Mouse (Mus musculus) c-Kit-positive CD71-negative TER-119-negative erythroid progenitor cells, embryonic 14.5 days (primary cell): ENCODE data around the gene Arvcf.

Experiments used
- DNase-seq: peaks from one replicate; pipeline ENCODE4 v3.0.0-alpha.2; 2013; ENCODE audit warnings: low read depth

The Arvcf gene

DNA sequence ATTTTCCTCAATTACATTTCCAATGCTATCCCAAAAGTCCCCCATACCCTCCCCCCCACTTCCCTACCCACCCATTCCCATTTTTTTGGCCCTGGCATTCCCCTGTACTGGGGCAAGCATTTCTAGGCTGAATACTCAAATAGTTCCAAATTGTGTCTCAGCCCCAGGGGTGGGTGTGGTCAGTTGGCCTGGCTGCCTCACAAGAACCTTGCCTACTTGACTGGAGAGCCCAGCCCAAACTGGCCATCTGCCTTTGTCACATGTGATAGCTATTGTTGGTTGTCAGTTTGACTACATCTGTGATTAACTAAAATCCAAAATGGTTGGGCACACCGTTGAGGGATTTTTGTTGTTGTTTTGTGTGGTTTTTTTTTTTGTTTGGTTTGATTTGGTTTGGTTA, 9.0 kb downstream of the Arvcf start:
- DNase-seq = no peak

DNA sequence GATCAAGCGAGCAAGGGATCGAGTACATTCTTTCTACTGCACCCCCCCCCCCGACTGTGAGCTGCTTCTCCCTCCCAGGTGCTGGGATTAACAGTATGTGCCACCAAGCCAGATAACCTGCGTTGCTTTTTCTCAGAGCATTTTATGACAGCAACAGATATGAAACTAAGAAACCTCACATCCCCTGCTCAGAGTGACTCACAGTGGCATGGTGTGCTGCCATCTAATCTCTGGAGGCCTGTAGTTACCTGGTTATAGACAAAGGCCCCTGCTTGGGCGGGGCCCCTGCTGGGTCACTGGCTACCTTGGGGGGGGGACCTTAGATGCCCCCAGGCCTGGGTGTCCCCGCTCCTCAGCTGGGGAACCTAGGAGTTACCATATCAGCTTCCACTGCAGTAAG, 10.0 kb downstream of the Arvcf start:
- no peak for DNase-seq

DNA sequence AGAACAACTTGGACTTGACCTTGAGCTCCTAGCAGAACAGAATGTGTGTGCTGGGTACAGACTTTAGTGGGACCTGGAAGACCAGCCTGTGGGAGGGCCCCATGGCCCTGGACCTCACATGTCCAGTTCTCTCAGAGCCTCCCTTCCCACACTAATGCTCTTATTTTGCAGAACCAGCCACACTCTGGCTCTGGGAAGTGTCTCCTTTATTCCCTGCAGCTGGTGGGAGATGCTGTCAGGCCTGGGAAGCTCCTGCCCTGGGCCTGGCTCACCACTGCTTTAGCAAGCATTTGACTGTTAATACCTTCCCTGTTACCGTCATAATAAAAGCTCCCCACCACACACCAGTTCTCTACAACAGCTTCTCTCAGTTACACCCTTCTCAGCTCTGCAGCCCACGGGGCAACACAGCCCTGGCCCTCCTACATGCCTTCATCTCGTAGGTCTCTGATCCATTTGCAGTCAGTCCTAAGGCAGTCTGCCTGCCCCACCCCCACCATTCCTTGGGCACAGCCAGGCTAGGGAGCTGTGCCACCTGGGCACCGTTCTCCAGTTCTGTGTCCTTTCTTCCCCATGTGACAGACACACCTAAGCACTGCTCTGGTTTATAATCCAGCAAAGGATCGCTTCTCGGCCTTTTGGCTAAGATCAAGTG, 12.3 kb downstream of the Arvcf start:
- DNase-seq = no peak

DNA sequence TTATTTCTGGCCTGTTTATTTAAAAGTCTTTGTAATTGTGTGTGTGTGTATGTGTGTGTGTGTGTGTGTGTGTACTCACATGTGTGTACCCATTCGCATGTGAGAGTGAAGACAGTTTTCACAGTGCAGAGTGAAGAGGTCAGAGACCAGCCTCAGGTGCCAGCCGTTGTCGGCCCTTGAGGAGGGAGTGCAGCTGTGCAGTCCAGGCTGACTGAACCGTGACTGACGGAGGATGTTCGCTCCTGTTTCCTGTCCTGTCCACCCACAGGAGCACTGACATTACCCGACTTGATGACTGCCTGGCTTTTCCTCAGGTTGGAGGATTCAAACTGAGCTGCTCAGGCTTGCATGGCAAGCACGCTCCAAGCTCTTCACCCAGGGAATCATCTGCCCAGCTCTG, 15.0 kb downstream of the Arvcf start:
- no peak for DNase-seq

DNA sequence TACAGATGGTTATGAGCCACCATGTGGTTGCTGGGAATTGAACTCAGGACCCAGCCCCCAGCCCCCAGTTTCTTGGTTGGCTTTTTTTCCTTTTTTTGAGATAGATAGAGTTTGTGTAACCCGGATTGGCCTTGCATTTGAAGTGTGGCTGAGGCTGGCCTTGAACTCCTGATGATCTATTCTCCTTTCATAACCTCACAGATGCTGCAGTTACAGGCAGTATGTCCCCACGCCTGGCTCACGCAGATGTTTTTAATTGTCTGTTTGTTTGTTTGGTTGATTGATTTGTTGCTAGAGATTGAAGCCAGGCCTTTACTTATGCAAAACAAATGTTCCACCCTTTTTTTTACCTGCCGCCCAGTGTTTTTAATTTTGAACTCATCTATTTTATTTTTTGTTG, 18.9 kb downstream of the Arvcf start:
- no peak for DNase-seq

DNA sequence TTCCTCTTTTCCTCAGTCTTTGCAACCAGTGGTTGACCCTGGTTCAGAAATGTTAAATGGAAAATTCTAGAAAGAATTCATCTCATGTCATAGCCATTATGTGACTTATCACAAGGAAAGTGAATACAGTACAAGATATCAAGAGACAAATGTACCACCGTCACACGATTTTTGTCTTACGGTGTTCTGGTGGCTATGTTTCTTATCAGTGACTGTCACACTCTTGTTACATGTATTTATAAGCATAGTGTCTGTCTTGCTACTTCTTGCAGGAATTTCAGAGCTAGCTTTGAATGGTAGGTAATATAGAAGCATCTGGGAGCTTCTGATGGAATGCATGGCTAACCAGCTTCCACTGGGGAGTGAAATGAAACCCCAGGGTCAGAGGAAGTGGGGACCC, 22.2 kb downstream of the Arvcf start:
- DNase-seq = no peak

DNA sequence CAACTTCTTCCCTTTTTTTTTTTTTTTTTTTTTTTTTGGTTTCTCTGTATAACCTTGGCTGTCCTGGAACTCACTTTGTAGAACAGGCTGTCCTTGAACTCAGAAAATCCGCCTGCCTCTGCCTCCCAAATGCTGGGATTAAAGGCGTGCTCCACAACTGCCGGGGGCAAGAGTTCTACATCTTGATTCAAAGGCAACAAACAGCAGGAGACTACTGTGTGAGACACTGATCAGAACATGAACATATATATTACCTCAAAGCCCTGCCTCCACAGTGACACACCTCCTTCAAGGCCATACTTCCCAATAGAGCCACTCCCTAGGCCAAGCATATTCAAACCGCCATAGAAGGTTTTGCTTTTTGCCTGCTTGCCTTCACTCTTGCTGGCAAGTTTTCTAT, 25.6 kb downstream of the Arvcf start:
- DNase-seq = no peak

DNA sequence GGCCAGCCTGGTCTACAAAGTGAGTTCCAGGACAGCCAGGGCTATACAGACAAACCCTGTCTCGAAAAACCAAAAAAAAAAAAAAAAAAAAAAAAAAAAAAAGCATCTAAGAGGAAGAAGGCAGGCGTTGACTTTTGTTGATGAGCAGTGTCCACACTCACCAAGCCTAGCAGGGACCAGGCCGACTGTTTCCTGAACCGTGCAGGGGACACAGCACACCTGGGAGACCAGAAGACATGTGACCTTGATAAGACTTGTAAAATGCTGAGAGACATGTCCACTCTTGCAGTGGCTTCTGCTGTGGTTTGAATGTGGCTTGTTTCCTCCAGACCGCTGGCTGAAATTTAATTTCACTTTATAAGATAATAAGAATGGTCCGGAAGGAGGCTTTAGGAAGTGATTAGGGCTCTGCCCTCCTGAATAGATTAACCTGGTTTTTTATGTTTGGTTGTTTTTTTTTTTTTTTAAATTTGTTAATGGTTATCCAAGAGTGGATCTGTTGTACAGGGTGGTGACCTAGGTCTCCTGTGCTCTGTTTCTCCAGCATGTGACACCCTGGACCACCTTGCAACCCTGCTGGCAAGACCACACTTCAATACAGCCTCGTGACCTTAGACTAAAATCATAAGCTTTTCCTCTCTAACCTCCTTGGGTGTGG, 28.4 kb downstream of the Arvcf start:
- no peak for DNase-seq

DNA sequence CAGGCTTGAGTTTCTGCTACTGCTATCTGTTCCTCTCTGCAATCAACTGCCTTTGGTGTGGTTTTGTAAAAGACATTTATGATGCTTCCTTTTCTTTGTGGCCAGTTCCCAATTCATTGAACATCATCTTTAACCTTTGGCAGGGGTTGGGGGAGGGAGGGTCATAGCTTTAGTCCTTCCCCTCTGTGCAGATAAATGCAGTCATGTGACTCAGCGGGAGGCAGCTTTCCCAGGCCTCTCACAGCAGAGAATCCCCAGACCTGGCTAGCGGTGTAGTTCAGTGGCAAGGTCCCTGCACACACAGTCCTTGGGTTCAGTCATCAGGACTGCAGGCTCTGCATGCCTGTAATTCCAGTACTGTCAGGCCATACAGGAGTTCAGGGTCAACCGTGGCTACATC, 29.2 kb downstream of the Arvcf start:
- DNase-seq = no peak

DNA sequence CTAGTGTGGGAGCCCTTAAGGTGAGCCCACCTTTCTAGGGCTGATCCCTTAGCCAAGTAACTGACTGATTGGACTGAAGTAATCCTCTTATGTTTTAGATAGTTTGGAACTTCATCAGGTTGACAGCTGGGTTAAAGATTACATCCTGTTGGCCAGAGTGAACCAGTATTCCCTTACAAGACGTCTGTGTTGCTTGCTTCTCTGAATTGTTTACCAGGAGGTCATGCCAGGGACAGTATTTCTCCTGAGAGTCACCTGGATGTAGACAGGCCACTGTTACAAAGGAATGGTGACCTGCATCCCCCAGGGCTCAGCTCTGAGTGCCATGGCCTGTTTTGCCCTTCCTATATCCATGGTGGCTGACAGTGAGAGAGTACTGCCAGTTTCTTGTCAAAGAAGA, 30.5 kb downstream of the Arvcf start:
- no peak for DNase-seq

DNA sequence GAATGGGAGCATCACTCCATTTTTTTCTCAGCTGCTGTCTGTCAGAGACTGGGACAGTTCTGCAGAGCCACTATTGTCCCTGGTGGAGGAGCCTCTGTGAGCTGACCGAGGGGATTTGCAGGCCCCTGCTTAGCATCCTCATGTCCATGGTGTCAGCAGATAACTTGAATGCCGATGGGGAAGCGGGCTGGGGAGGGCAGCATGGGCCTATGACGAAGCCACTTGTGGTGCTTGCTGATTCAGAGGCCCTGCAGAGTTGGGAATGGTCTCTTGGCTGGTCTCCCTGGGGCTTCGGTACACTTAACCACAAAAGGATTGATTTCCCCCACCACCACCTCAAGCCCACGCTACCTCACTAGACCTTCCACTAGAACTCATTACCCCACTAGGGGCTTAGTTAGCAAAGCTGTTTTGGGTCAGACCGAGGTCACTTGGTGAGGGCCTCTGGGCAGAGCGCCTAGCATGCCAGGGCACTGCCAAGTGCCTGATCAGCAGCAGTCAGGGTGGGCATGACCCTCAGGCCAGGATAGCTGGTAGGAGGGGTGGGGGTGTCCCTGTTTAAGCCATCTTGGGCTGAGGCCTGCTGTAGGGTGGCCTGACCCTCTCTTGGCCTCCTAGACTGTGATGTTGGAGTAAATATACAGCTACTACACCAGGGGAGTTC, 31.5 kb downstream of the Arvcf start:
- no peak for DNase-seq

DNA sequence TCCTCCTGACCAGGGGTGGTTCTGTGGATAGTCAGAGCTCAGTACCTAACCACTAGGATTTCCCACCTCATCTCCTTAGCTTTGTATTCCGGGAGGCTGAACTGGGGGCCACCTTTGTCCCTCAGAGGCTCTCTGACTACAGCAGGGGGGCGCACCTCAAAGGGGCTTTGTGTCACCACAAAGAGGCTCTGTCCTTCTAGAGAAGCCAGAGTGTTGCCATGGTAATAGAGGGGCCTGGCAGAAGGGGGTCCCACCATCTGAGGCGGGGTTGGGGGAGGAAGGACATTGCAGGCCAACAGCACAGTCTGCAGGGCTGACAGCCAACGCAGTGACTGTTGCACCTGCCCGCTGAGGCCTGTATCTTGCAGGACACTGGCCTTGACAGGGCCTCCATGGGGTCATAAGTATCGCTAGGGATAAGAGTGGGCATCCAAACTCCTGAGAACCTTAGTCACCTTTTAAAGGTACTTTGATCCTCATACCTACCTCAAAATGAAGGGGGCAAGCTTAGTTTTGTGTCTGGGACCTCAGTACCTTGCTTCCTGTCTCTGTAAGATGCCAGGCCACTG, 32.6 kb downstream of the Arvcf start:
- no peak for DNase-seq

DNA sequence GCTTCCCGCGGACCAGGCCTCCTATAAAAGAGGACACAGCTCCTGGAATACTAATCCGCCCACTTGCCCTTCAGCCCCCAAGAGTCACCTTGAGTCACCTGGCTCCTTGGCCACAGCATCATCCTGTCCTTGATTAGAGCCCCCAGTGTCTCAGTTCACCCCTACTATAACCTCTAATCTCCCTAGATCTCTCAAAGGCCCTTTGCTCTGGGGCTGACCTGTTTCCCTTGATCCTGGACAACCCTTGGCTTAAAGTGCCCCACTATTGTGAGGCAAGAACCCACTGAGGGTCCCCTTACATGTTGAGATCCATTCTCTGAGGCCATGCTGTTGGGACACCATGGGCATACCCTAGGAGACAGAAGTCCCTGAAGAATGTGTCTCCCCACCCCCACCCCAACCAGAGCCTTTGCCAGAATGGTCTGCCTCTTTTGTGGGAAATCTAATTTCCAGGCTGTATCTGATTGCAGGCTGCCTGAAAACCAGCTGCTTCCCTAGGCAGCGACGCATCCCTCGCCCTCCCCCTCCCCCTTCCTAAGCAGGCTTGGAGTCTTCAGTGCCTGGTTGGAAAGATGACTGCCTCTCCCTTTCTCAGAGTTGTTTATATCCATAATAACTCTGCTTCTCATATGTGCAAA, 33.8 kb downstream of the Arvcf start:
- no peak for DNase-seq

DNA sequence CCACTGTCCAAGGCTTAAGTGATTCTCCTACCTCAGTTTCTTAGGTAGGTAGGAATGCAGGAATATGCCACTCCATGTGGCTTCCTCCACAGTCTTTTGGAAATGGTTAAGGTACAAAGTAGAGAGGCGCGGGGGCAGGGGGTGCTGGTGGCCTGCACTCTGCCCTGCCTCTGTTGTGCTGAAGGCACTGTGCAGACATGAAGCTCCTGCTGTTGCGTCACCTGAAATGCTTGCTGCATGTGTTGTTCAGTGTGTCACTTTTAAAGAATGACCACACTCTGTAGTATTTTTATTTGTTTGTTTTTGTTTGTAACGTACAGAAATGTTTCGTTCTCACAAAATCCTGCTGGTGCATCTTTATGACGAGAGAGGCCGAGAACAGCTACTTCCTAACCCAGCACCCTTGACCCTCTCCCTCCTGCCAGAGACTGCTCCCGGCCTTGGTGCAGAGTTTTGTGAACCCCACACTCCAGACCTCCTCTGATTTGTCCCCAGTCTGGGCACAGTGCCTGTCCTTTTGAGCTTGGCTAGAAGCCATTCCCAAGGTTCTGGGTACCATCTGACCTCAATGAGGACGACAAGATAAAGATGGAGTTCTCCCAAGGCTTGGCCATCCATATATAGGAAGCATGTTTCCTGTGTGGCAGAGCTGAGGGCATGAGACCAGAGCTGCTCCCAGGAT, 35.2 kb downstream of the Arvcf start:
- no peak for DNase-seq

DNA sequence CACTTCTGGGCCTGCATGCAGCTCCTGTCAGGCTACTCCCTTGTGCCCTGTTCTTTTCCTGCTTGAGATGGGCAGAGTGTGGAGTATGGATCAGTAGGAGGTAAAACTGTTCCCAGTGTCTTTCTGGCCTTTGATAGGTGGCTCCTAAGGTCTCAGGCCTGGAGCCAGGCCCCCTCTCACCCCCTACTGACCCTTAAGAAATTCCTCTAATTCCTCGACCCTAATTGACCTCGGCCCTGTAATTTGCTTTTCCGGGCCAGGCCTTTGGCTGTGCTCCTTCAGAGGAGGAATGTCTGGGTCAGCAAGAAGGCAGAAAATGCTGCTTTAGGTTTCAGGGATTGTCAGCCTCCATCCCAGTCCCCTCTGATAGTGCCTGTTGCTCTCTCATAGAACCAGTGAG, 35.8 kb downstream of the Arvcf start:
- DNase-seq = no peak

DNA sequence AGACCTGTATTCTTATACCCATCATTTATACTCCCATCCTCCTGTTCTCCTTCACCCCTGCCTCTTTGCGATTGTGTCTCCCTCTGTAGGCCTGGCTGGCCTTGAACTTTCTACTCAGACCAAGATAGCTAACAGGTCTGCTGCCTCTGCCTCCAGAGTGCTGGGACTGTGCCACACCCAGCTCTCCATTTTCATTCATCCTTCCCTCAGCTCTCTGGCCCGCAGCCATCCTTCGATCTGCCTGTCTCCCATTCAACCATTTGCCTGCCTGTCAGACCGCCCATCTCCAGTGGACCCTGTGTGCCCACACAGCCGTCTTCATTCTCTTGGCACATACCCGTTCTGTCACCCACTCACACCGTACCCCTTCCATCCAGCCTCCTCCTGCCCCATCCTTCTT, 36.2 kb downstream of the Arvcf start:
- no peak for DNase-seq

DNA sequence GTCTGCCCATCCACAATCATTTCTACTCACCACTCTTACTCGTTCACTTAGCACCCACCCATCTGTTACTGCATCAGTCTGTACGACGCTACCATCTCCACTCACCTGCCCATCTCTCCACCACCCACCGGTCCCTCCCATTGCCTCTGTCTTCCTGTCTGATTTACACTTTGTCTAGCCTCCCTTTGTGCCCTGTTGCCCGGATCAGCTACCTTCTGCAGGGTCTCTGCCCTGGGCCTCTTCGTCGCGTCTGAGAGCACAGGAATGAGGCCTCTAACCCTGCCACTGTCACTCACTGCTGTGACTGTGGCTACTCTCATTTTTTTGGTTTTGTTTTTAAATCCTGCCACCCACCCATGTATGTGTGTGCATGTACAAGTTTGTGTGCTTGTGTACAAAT, 36.7 kb downstream of the Arvcf start:
- no peak for DNase-seq

DNA sequence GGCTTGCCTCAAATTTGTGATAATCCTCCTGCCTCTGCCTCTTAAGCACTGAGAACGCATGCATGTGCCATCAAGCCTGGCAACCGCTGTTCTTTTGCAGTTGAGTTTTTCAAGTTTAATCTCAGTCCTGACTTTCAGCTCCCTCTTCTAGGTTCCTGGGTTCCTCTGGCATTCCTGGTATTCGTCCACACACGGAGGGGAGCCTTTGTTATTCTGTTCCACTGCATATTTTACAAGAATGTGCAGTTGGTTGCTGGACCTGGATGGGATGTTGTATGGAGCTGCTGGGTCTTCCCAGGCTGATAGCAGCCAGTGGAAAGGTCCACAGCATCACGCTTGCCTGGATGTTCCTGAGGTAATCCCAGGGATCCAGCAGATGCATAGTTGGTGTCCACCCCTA, 37.4 kb downstream of the Arvcf start:
- DNase-seq = no peak

DNA sequence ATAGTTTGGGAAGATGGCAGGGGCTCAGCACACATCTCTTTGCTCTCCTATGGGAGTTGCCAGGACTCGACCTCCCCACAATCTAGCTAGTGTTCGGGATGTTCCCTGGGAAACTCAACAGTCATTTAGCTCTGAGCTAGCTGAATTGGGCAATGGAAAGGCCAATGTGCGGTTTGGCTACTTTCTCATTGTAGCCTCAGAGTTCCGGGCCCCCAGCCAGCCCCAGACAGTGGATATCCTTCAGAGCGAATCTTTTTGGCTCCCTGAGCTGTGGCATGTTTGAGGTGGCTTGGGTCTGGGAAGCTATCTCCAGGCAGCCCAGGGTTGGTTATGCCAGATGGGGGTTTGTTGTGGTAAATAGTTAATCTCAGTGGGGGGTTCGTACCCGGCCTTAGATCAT, 38.5 kb downstream of the Arvcf start:
- no peak for DNase-seq

DNA sequence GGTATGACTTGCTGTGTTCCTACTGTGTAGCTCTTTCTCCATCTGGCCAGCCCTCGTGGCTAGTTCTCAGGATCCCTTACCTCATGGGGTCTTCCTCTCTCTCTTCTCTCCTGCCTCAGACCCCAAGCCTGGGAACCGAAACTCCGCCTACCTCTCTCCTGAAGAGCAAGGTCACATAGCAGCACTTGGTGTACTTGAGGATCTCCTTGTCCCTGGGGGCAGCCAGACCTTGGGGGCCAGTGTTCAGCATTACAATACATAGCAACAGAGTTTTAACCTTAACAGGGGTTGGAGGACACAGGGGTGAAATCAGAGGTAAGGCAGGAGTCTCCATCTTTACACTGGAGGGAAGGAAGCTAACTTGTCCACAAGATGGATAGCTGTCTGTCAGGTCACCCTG, 39.0 kb downstream of the Arvcf start:
- DNase-seq = no peak

DNA sequence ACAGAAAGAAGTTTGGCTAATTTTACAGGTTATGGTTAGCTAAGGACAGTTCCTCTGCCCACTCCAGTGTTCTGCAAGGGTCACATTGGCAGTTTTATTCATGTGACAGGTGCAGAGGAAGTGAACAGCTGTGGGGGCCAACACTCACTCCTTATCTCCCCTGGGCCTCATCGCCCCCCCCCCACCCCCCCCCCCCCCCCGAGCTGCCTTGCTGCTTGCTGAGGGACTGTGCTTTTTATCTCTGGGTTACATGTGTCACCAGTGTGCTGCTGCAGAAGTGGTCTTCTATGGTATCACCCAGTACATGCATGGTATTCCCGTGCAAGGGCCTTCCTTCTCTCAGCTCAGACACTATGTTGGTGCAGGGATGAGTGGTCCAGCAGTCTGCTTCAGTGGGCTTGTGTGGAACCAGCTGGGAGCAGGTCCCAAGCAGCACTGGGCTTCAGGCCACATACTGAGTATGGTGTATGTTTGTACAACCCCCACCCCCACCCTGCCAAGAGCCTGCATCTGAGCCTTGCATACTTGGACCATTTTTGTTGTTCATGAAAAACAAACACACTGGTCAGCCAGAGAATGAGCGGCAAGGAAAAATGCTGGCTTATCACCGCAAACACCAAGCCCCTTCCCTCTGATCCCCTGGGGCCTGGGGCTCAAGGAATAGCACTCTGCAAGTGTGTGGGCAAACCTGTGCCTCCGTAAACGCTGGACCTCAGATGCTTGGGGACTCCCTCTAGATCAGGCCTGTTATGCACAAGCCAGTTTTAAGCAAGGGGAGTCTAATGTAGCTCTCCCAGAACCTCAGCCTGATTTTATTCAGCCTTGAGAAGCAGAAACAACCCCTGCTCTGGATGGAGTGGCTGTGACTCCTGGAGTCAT, 40.0 kb downstream of the Arvcf start:
- DNase-seq = no peak
